Mouse (Mus musculus) frontal cortex, postnatal 25 days (tissue): ENCODE data around the gene Col24a1.

ENCODE experiments used
- DNase-seq, 2 experiments: peaks; one replicate each; pipeline ENCODE4 v3.0.0; 2022; ENCODE audit warnings: low spot score in 2 of 2

Col24a1 gene

DNA sequence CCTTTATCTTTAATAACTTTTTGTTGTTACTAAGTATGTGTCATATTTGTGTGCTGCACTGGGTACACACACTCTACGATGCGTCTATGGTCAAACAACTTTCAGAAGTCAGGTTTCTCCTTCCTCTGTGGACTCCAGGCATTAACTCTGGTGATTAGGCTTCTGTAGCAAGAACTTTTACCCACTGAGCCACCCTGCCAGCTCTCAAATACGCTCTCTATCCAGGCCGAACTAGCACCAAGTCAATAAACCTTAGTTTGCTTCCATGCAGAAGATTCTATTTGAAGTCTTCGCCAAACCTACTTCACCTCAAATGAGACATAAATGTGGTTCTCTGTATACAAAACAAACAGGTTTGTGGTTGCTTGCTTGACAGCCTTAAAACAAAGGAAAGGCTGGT is 267.4 kb downstream of the Col24a1 start:
- DNase-seq = no peak

DNA sequence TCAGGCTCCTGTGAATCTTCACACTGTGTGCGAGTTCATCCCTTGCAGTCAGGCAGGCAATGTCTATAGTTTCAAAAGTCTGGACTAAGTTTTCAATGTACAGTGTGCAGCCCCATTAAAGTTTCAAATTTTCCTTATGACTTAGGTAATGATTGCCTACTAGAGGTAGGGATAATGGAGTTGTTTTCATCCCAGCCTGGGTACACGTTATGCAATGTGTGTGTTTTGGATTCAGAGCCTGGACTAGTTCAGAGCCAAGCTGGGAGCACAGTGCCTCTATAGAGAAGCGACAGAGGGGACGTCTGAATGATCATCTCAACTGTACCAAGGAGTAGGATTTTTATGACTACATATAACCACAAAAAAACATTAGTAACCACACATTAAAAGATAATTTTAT is 267.8 kb downstream of the Col24a1 start:
- DNase-seq = no peak

DNA sequence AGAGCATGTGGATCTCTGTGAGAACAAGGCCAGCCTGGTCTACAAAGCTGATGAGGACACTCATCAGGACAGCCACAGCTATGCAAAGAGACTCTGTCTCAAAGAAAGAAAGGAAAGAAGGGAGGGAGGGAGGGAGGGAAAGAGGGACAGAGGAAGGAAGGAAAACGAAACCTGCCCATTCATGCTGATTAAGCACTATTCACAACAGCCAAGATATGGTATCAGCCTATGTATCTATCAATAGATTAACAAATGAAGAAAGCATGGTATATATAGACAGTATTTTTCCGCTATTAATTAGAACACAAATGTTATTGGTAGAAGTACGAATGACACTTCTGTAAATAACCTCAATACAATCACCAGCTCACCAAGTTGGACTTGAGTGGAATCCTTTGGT is 282.2 kb downstream of the Col24a1 start:
- DNase-seq = no peak

DNA sequence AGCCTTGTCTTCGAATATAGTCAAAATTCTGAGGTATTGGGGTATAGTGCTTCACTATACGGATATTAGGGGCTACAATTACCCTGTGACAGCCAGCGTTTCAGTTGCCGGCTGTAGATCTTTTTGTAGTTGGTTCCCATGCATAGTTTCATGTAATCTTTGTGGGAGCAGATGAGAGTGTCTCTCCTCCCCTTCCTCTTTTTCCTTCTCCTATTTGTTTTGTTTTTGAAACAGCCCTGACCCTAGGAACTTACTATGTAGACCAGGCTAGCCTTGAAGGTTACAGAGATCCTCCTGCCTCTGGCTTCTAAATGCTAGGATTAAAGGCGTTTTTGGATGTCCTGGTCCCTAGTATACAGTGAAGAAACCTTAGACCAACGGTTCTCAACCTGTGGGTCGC is 283.1 kb downstream of the Col24a1 start:
- no peak for DNase-seq

DNA sequence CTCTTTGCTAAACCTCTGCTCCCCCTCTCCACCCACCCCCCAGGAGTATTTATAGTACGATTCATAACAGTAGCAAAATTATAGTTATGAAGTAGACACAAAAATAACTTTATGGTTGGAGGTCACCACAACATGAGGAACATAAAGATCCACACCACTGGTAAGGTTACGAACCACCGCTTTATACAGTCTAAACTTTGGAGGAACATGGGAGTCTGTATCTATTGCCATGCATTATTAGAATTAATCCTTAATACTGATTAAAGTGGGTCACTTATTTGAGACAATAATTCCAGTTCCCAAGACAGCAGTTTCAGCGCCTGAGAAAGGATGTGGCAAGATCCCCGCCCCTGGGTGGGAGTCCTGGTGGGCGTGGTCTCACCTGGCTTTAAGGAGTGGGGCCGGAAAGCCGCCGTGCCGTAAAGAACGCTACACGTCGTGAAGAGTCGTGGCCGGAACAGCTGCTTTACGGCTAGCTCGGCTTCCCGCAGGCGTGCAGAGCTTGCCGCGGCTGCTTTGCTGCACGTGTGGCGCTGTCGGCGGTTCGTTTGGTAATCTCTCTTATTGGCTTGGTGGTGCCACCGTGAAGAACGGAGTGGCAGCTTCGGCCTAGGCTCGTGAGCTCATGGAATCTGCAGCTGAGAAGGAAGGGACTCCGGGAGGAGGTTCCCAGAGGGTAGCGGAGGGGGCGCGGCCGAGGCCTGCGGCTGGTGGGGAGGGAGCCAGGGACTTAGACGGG is 283.6 kb downstream of the Col24a1 start, which contains the start of gene Znhit6:
TSS of gene Znhit6 (plus strand) at position 463 of the 739 bp plus-strand sequence.
- peak; percentile 90 to 96 for DNase-seq

DNA sequence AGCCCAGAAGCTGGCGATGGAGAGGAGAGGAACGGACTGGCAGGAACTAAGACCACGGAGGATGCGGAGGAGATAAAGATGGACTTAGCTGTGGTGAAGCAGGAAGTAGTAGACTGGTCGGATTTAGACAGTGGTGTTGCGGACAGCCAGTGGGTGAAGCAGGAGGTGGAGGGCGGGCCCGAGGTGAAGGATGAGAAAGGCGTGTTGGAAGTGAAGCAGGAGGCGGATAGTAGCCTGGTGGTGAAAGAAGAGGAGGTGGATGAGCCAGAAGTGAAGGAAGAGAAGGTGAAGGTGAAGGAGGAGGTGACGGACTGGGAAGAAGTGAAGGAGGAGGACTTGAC is 284.2 kb downstream of the Col24a1 start:
- no peak for DNase-seq

DNA sequence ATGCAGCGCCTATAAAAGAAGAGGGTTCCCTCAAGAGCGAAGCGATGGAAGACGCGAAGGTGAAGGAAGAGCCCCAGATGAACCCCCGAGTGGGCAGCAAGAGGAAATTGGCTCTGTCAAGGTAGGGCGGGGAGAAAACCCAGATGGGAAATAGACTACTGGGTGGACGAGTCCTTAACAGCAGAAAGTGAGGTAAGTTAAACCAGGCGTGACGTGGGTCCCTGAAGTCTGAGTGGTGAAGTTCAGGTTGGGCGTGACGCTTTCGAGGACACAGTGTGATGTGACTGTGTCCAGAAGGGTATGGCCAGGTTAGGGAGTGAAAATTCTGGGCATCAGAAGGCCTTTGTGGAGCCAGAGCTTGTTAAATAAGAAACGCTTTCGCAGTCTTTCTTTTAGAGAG is 284.6 kb downstream of the Col24a1 start:
- no peak for DNase-seq

DNA sequence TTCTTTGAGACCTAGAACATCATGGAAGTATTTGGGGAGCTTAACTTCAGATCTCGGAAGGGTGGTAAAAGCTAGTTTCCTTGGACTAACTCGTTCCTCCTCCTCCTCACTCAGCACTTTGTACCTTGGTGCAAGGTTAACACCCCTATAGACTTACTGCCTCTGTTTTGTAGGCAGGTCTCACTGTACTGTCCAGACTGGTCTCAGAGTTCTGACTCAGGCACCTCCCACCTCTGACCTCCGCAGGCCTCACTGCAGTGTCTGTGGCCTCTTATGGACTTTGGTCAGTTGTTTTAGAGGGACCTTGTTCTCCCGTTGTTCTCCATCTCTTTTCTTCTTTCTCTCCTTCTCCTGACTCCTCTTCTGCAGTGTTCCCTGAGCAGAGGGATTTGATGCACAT is 290.8 kb downstream of the Col24a1 start:
- no peak for DNase-seq

DNA sequence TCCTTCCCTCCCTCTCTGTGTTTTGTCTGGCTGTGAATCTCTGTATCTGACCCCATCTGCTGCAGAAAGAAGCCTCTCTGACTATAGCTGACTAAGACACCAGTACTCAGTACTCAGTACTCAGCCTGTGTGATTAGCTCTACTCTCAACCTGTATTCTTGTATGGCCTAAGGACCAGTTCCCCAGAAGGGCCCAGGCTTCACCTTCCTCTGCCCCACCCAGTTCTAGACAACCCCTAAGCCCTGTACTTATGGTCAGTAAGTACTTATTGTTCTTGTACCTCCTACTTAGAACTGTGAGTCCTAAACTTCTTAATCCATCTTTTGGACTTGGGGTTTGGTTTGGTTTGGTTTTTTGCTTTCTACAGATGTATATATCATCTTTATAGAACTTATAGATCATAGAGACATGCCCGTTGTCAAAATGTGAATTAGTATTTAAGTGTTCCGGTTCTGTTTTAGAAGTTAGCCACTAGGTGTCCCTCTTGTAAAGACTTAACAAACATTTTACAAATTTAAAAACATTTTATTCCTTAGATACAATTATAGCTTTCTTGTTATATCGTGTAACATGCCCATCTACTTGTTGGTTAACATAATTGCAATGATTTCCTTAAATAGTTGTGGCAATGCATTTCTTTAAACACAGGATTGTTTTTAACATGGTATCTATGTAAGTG is 291.4 kb downstream of the Col24a1 start:
- DNase-seq = no peak

DNA sequence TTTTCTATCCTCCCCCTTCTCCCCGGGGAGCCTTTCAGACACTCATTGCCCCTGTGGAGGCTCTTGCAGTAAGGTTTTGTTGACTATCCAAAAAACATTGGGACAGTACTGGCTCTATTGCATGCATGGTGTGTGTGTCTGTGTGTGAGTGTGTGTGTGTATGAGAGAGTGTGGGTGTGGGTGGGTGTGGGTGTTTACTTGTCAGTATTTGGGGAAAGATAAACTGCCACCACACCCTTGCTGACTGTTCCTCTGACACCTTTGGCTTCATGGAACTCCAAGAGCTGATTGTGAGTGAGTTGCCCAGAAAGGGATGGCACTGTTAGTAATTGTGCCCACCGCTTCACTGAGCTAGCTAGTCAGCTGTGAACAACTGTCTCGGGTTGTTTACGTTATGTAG is 298.3 kb downstream of the Col24a1 start:
- no peak for DNase-seq

DNA sequence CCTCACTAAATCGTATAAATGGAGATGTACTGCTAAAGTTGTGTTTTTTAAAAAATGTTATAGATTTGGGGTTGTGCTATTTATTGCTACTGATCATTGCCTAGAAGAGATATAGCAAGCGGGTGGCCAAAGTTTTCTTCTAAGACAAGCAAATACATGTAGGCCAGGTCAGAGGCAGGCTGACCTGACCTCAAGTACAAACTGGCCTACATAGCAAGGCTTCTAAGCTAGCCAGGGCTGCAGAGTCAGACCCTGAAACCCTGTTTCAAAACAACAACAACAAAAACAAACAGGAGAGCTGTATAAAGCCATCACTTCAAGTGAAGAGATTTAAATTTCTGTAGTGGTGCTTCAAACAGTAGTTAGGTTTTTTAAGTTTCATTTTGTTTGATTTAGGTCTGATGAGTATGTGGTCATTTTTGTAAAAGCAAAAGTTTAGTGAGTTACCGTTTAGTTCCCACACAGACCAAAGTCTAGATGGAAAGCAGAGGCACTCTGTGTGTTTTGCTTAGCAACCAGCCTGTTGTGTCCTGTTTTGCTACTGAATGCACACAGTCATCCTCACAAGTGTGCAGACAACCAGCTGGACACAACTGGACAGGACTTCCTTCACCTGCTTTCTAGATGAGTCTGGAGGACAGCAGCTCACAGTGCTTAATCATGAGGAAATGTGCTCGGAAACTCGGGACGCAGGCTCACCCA is 299.7 kb downstream of the Col24a1 start:
- no peak for DNase-seq

DNA sequence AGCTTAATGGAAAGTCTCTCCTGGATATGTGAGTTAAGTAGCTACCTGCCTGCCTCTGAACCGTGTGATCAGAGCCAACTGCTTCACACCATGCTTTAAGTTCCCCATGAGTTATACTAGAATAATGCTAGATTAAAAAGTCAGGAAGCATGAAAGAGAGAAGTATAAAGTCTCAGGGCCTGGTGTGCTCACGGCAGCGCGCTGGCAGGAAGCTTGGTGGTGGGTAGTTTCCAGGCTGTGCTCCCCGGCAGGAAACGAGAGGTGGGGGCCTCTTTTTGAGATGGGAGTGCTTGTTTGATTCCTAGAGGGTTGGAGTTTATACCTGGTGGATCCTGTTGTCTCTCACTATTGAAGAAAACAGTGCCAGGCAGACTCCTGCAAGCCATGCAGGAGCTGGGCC is 303.1 kb downstream of the Col24a1 start:
- no peak for DNase-seq

DNA sequence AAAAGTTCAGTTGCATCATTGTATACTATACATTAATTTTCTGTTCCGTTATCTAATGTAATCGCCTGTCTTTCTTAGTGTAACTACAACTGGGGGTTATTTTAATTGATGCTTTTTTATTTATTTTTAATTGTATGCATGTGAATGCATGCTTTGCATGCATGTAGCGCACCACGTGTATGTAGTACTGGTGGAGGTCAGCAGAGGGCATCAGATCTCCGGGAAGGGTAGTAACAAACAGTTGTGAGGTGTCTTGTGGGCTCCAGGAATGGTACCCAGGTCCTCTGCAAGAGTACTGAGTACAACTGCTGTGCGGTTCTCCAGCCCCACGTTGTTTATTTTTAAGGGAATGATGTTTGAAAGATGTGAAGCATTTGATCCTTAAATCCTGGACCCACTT is 306.8 kb downstream of the Col24a1 start:
- no peak for DNase-seq

DNA sequence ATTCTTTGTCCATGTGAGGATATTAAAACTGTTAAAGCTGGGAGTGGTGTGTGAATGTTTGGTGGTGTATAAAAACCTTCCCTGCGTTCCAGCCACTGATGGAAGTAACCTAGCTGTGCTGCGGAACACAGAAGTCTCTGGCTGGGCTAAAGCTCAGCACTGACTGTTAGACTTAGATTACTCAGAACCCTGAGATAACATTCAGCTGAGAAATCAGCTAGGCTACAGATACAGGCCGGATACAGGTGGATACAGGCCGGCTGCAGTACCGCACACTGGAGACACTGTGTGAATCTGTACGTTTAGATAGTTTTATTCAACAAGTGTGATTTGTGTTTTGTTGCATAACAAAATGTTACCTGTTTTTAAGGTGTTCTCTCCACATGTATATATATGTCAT is 308.5 kb downstream of the Col24a1 start:
- no peak for DNase-seq

DNA sequence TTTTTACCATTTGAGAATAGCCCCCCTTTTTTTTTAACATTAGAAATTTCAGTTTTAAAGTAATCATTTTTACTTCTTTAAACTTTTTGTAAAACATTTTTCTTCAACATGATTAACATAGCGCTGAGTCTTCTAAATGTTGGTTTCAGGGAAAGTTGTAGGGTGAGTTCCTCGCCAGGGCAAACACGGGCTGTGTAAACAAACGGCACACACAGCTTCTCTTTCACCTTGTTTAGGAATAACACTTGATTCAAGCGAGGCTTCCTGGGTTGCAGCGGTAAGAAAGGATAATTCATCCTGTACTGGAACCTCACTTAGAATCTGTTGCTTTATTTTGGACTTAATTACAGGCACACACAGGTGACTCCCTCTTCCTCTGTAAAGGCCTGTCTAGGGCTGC is 309.1 kb downstream of the Col24a1 start:
- no peak for DNase-seq
